Mouse (Mus musculus): ENCODE results near the gene Ncs1. TPM values are rescaled to one million over a fixed set of nuclear protein-coding genes. Genes with fewer than 3 reads are reported as not detected.

Ncs1 gene
- polyA plus RNA-seq, 1 experiment from 2014 or later = 108 TPM

DNA sequence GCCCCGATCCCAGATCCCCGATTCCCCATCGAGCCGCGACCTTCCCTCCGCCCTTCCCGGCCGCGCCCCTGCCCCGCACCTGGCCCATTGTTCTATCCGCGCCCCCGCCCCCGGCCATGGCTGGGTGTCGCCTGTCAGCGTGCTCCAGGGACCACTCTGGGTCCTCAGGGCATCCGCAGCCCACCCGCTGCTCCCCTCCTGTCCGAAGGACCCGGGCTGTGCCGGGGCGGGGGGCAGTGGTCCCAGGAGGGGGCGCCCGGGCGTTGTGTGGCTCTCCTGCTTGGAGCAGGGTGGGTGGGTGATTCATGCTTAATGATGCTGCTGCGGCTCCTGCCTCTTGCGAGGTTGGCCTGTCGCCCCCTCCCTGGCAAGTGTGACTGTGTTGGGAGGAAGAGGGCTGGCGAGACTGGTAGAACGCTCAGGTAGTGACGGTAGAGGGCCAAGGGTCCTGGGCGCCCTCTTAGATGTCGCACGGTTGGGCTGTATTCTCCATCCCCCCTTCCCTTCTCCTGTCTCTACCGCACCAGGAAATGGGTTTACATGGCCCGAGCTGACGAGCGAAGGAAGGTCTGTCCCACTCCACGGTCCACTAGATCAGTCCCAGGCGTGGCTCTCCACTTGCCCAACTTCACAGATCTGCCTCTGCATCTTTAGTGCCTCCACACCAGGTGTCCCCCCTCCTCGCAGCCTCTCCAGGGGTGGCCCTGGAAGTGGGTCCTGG, 788 bp downstream of the Ncs1 start:
- Histone ChIP-seq H3K4me2 (replicated peaks) (peak overlapping the region; percentile 83), H3K36me3 (peaks cover 17% of the 10 kb centered on the region; the same call in 1 of the 2 replicates), H3K27ac (peak overlapping the region; percentile 81), H3K4me1 (peaks cover 43% of the 10 kb centered on the region), H3K9me3 (no peaks in the 10 kb centered on the region), H3K9ac (peak overlapping the region; percentile 93), H3K4me3 (peak overlapping the region; percentile 90), H3K27me3 (replicated peaks) (peaks cover 8% of the 10 kb centered on the region)
- peak; percentile 74 for ATAC-seq (ENCODE audit: low FRiP score, low read depth)
- 2% methylated on average over 41 of the region's 41 CpGs for WGBS

DNA sequence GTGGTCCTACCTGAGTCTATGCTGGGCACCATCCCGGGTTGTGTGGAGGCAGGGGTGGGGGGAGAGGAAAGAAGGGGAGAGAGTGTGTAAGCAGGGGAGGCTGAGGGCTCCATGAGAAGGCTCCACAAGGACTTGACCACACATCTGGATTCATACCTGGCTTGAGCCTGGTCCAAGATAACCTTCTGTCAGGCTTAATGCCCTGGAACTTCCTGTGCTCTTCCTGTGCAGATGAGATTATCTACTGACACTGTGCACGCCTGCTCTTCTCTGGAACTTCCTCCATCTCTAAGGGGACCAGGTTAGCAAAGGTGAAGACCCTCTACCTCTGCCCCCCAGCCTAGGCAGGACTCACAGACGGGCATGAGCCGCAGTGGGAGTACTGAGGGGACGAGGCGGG, 3.2 kb downstream of the Ncs1 start:
- no peaks in the 10 kb centered on the region for H3K9me3 ChIP-seq
- ATAC-seq (ENCODE audit: low FRiP score, low read depth) = no peak
- no peaks in the 10 kb centered on the region for H3K27me3 ChIP-seq (replicated peaks)
- H3K4me2 ChIP-seq (replicated peaks) = no peak overlapping the region
- H3K4me3 ChIP-seq = no peak overlapping the region
- 85% methylated on average over 6 of the region's 6 CpGs for WGBS
- peaks cover 17% of the 10 kb centered on the region; the same call in 1 of the 2 replicates for H3K36me3 ChIP-seq
- no peak overlapping the region for H3K27ac ChIP-seq
- no peak overlapping the region for H3K9ac ChIP-seq
- H3K4me1 ChIP-seq = peaks cover 43% of the 10 kb centered on the region

DNA sequence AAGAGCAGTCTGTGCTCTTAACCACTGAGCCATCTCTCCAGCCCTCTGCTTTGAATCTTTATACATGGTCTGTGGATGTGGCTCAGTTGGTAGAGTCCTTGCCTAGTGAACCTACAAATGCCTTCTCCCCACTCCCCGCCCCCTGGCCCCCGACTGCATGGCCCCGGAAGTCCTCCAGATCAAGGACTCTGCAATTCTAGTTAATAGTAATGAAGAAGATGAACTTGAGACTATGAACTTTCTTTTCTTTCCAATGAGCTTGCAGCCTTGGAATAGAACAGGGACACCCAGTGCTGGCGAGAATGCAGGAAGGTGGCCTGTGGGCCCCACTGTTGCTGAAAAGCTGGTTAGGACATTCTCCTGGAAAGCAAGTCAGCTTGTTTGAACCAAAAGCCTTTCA, 6.5 kb downstream of the Ncs1 start:
- Histone ChIP-seq H3K9ac (no peak overlapping the region), H3K27ac (no peak overlapping the region), H3K4me3 (no peak overlapping the region), H3K36me3 (peaks cover 16% of the 10 kb centered on the region; the same call in 1 of the 2 replicates), H3K27me3 (replicated peaks) (no peaks in the 10 kb centered on the region), H3K4me1 (peaks cover 49% of the 10 kb centered on the region), H3K4me2 (replicated peaks) (no peak overlapping the region), H3K9me3 (no peaks in the 10 kb centered on the region)
- ATAC-seq (ENCODE audit: low FRiP score, low read depth) = no peak
- WGBS = 97% methylated on average over 4 of the region's 4 CpGs

DNA sequence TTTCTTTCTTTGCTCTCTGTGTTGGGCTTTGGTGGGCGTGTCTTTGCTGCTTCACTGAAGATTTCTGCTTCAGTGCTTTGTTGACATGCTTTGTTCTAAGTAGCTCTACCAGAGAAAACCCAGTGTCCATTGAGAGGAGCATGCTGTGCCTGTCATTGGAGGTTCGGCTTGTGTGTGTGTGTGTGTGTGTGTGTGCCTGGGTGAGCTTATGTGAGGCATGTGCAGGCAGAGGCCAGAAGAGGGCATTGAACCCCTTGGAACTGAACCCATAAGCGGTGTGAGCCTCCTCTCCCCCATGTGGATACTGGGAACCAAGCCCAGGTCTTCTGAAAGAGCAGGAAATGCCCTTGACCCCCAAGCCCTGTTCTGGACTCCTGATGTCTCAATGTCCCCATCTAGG, 7.8 kb downstream of the Ncs1 start:
- no peak overlapping the region for H3K9ac ChIP-seq
- H3K4me1 ChIP-seq = peaks cover 44% of the 10 kb centered on the region
- no peak overlapping the region for H3K4me2 ChIP-seq (replicated peaks)
- no peaks in the 10 kb centered on the region for H3K9me3 ChIP-seq
- no peaks in the 10 kb centered on the region for H3K27me3 ChIP-seq (replicated peaks)
- no peak overlapping the region for H3K4me3 ChIP-seq
- ATAC-seq (ENCODE audit: low FRiP score, low read depth) = no peak
- WGBS = 47% methylated on average over 3 of the region's 3 CpGs
- no peak overlapping the region for H3K27ac ChIP-seq
- peaks cover 11% of the 10 kb centered on the region; the same call in 1 of the 2 replicates for H3K36me3 ChIP-seq

DNA sequence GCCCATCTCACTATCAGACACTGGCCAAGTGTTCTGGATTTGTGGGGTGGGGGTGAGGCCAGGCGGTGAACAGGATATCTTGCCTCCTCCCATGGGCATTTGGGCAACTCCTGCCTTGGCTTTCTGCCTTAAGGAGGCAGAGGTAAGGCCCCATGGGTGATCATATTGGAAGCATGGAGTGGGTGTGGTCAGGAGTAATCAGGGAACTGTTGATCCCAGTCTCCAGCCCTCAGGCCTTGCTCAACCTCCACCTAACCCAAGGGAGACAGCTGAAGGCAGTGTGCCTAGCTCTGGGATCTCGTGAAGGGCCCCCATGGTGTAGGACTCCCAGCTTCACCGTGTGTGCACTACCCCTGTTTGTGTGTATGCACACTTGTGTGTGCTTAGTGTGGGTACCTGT, 9.2 kb downstream of the Ncs1 start:
- Histone ChIP-seq H3K9ac (no peak overlapping the region), H3K4me3 (no peak overlapping the region), H3K4me2 (replicated peaks) (no peak overlapping the region), H3K36me3 (peaks cover 6% of the 10 kb centered on the region; the same call in 1 of the 2 replicates), H3K27ac (no peak overlapping the region), H3K9me3 (no peaks in the 10 kb centered on the region), H3K4me1 (peaks cover 51% of the 10 kb centered on the region), H3K27me3 (replicated peaks) (no peaks in the 10 kb centered on the region)
- no peak for ATAC-seq (ENCODE audit: low FRiP score, low read depth)
- WGBS = 91% methylated on average over 3 of the region's 3 CpGs

DNA sequence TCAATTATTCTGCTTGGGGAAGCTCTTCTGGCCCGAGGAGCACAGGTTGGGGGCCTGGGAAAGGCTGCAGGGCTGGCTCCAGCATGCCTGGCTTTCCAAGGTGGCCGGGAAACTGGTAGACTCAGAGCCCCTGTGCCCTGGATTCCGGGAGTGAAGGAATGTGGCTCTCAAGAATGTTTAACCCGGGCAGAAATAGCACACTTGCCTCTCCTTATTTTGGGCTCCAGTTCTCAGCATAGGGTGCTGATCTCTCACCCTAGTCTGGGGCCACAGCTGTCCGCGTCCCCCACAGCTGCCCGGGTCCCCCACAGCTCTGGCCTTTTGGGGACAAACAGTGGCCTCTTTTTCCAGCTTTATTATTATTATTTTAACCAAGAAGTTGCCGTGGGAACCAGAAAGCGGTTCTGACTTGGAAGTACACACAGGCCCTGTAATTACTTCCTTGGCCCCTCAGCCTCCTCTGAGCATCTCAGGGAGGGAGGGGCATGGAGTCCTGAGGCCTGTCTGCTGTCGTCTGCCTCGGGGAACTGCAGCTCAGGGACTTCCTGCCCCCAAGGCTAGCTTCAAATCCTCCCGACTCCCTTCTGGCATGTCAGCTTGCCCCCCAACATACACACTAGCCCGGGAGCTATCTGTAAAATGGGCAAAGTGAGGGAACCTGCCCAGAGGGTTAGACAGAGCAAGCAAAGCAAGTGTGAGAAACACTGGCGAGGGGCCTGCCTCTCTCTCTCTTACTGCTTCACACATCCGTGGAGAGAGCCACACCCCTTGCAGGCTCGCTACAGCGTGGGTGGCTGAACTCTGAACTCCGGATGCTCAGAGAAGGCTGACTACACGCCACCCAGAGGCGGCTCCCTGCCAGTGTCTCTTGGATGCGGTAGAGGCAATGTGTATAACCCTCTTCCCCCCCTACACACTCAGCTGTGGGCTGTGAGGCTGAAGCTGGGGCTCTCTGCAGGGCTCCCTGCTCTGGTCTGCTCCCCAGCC, 10.6 kb downstream of the Ncs1 start:
- H3K9me3 ChIP-seq = no peaks in the 10 kb centered on the region
- no peak overlapping the region for H3K27ac ChIP-seq
- peak overlapping the region; percentile 6; the same call in 1 of the 2 replicates for H3K9ac ChIP-seq
- whole genome bisulfite sequencing = 23% methylated on average over 21 of the region's 21 CpGs
- ATAC-seq (ENCODE audit: low FRiP score, low read depth) = 0 out of 2 replicates have a peak, but pooled peaks have one; percentile 44
- no peak overlapping the region for H3K4me3 ChIP-seq
- no peaks in the 10 kb centered on the region for H3K27me3 ChIP-seq (replicated peaks)
- H3K4me2 ChIP-seq (replicated peaks) = peak overlapping the region; percentile 24
- H3K4me1 ChIP-seq = peaks cover 47% of the 10 kb centered on the region
- 0 out of 2 replicates have a peak, but pooled peaks cover under 1% of the 10 kb centered on the region for H3K36me3 ChIP-seq

DNA sequence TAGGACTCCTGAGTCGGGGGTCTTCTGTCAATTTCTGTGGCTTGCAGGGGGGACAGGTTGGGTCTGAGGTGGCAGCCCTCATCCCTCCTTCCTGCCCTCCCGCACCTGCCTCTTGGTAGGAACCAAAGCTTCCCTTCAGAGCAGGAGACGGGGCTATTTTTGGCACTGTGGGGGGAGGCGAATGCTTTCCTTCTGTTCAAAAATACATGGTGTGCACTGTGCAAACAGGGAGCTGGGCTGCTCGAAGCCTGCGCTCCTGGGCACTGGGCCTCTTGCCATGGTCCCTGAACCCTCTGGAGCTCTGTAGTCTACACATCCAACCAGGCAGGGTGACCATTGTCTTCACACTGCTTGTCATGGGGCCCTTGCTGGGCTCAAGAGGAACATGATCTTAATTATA, 11.5 kb downstream of the Ncs1 start:
- H3K4me2 ChIP-seq (replicated peaks) = 0 out of 2 replicates have a peak overlapping the region, but pooled peaks have one; percentile 7
- H3K36me3 ChIP-seq = no peaks in the 10 kb centered on the region
- no peak overlapping the region for H3K9ac ChIP-seq
- ATAC-seq (ENCODE audit: low FRiP score, low read depth) = no peak
- 77% methylated on average over 6 of the region's 6 CpGs for WGBS
- no peak overlapping the region for H3K4me3 ChIP-seq
- no peaks in the 10 kb centered on the region for H3K27me3 ChIP-seq (replicated peaks)
- no peaks in the 10 kb centered on the region for H3K9me3 ChIP-seq
- H3K4me1 ChIP-seq = peaks cover 47% of the 10 kb centered on the region
- H3K27ac ChIP-seq = no peak overlapping the region

DNA sequence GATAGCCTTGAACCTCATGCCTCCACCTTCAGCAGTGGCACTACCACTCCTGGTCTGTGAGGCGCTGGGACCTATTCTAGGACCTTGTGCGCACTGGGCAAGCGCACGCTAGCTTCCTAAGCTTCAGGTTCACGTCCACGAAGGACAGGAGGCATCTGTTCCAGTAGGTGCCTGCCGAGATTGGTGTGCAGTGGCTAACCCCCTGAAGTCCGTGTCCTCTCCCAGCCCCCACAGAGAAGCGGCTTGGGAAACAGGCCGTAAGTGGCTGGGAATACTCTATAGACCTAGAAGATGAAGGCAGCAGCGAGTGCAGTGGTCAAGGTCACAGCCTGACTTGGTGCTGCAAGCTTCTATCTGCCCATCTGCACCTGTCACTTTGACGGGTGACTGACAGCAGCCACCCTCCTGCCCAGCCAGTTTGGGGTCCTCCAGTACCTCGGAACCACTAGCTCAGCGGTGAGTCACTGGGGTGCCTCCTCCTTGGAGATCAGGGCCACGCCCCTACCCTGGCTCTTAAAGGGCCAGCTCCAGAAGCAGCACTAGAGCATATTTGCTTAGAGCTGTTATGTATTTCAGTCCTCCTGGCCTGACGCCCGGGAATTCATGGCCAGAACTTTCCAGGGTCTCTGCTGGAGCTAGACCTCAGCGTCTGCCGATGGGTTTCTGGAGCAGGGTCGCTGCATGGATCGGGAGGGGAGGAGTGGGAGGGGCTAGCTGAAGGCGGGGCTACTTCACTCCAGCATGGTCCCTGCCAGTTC, 13.2 kb downstream of the Ncs1 start:
- ATAC-seq (ENCODE audit: low FRiP score, low read depth) = 0 out of 2 replicates have a peak, but pooled peaks have one; percentile 31
- H3K4me3 ChIP-seq = peak overlapping the region; percentile 41
- H3K27me3 ChIP-seq (replicated peaks) = no peaks in the 10 kb centered on the region
- 11% methylated on average over 22 of the region's 22 CpGs for WGBS
- peaks cover 3% of the 10 kb centered on the region; the same call in 1 of the 2 replicates for H3K36me3 ChIP-seq
- no peaks in the 10 kb centered on the region for H3K9me3 ChIP-seq
- H3K27ac ChIP-seq = no peak overlapping the region
- peak overlapping the region; percentile 75 for H3K4me2 ChIP-seq (replicated peaks)
- H3K9ac ChIP-seq = peak overlapping the region; percentile 38; the same call in 1 of the 2 replicates
- peaks cover 61% of the 10 kb centered on the region for H3K4me1 ChIP-seq

DNA sequence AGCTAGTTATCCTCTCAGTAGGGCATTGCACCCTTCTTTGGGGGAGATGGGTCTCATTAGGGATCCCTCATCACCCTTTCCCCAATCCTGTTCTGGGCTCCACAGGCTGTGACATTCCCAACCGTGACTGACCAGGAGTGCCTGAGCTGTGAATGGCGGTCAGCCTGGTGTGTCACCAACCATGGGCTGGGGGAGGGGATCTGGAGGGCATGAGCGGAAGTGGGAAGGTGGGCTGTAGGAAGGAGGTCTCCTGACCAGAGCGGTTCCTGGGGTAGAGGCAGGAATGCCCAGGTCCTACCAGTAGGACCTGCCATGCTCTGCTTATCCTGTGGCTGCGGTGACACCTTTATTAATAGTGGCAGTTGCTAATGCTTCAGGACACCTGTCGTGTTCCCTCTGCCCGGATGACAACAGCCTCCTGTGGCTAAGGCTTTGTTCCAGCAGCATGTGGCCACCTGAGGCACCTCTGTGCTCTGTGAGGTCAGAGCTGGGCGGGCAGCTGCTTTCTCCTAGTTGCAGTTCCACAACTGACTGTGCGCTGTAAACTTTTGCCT, 13.8 kb downstream of the Ncs1 start:
- no peak overlapping the region for H3K27ac ChIP-seq
- 26% methylated on average over 9 of the region's 9 CpGs for WGBS
- ATAC-seq (ENCODE audit: low FRiP score, low read depth) = no peak

DNA sequence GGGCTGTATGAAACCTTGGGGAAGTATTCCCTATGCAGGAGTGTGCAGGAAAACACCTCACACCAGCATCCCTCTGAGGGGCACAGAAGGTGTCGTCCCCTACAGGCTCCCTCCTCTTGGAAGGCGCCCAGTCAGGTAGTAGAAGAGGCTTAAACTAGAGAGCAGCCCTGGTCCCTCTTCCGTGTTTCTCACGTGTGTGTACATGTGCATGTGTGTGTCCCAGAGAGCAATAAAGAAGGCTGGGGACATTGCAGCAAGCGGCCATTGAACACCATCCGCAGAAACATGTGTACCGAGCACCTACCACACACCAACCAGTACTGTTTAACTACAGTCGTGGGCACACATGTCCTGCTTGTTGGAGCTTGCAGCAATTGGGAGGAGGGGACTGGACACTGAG, 14.9 kb downstream of the Ncs1 start:
- Histone ChIP-seq H3K27me3 (replicated peaks) (no peaks in the 10 kb centered on the region), H3K4me1 (peaks cover 69% of the 10 kb centered on the region), H3K4me2 (replicated peaks) (no peak overlapping the region), H3K27ac (no peak overlapping the region), H3K9me3 (no peaks in the 10 kb centered on the region), H3K4me3 (no peak overlapping the region), H3K9ac (no peak overlapping the region), H3K36me3 (peaks cover 3% of the 10 kb centered on the region; the same call in 1 of the 2 replicates)
- ATAC-seq (ENCODE audit: low FRiP score, low read depth) = no peak
- WGBS = 90% methylated on average over 8 of the region's 8 CpGs

More for the DNA sequence above, 13.8 kb downstream of the Ncs1 start:
- peaks cover 67% of the 10 kb centered on the region for H3K4me1 ChIP-seq
- H3K27me3 ChIP-seq (replicated peaks) = no peaks in the 10 kb centered on the region
- H3K36me3 ChIP-seq = peaks cover 3% of the 10 kb centered on the region; the same call in 1 of the 2 replicates
- peak overlapping the region; percentile 75 for H3K4me2 ChIP-seq (replicated peaks)
- peak overlapping the region; percentile 41 for H3K4me3 ChIP-seq
- H3K9ac ChIP-seq = 0 out of 2 replicates have a peak overlapping the region, but pooled peaks have one; percentile 38
- H3K9me3 ChIP-seq = no peaks in the 10 kb centered on the region

DNA sequence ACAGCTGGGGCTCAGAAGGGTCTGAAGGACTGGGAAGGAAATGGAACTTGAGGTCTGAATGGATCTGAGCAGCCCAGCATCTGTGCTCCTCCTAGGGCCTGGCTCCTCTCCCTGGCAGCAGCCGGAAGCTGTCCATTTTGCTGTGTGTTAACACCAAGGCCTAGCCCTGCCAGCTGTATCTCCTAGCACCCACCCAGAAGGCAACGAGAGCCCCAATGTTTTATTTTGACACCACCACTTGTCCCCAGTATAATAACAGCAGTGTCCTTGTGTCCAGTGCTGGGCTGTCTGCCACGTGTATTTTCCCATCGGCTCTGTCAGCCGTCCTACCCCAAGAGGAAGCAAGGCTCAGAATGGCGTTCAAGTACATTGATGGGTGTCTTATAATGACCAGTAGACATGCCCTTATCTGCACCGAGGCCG, 17.4 kb downstream of the Ncs1 start:
- Histone ChIP-seq H3K27me3 (replicated peaks) (no peaks in the 10 kb centered on the region), H3K4me3 (no peak overlapping the region), H3K4me2 (replicated peaks) (0 out of 2 replicates have a peak overlapping the region, but pooled peaks have one; percentile 18), H3K27ac (peak overlapping the region; percentile 6; the same call in 1 of the 2 replicates), H3K9me3 (no peaks in the 10 kb centered on the region), H3K9ac (0 out of 2 replicates have a peak overlapping the region, but pooled peaks have one; percentile 21), H3K36me3 (peaks cover 3% of the 10 kb centered on the region; the same call in 1 of the 2 replicates), H3K4me1 (peaks cover 71% of the 10 kb centered on the region)
- WGBS = 79% methylated on average over 8 of the region's 8 CpGs
- ATAC-seq (ENCODE audit: low FRiP score, low read depth) = no peak
